Mouse (Mus musculus): ENCODE results near the gene Aspdh.

Gene Aspdh

GRCm38 (mm10) chr7:44465111-44465510, at the start of gene Aspdh:
Gene Aspdh (plus strand): TSS chr7:44465391.
- no peak for DNase-seq

GRCm38 (mm10) chr7:44427666-44428065, 37.5 kb upstream of the Aspdh start:
- no peak for DNase-seq

GRCm38 (mm10) chr7:44428171-44428950, 36.8 kb upstream of the Aspdh start:
- no peak for DNase-seq

GRCm38 (mm10) chr7:44428968-44429521, 36.1 kb upstream of the Aspdh start, which contains the start of gene Lrrc4b:
Gene Lrrc4b (plus strand): TSS chr7:44429018.
- no peak for DNase-seq

- no peak for DNase-seq
Measured at GRCm38 (mm10) chr7:44429534-44430488, 35.4 kb upstream of the Aspdh start.

GRCm38 (mm10) chr7:44432550-44432949, 32.6 kb upstream of the Aspdh start:
- DNase-seq, result no peak

GRCm38 (mm10) chr7:44433371-44433770, 31.8 kb upstream of the Aspdh start:
- no peak for DNase-seq

GRCm38 (mm10) chr7:44434089-44434488, 31.1 kb upstream of the Aspdh start:
- no peak for DNase-seq

- DNase-seq, result no peak
Measured at GRCm38 (mm10) chr7:44435796-44436195, 29.4 kb upstream of the Aspdh start.

- DNase-seq, result no peak
Measured at GRCm38 (mm10) chr7:44436267-44436666, 28.9 kb upstream of the Aspdh start.

GRCm38 (mm10) chr7:44437188-44437587, 28.0 kb upstream of the Aspdh start:
- DNase-seq, result no peak

- no peak for DNase-seq
Measured at GRCm38 (mm10) chr7:44437933-44438332, 27.3 kb upstream of the Aspdh start.

GRCm38 (mm10) chr7:44439696-44440095, 25.5 kb upstream of the Aspdh start:
- no peak for DNase-seq

GRCm38 (mm10) chr7:44440479-44440878, 24.7 kb upstream of the Aspdh start:
- DNase-seq, result no peak

GRCm38 (mm10) chr7:44441180-44441579, 24.0 kb upstream of the Aspdh start:
- DNase-seq, result no peak

GRCm38 (mm10) chr7:44441648-44442109, 23.5 kb upstream of the Aspdh start:
- DNase-seq, result no peak

GRCm38 (mm10) chr7:44442407-44442821, 22.8 kb upstream of the Aspdh start:
- no peak for DNase-seq

GRCm38 (mm10) chr7:44443268-44444173, 21.7 kb upstream of the Aspdh start:
- DNase-seq, result no peak

- DNase-seq, result no peak
Measured at GRCm38 (mm10) chr7:44444886-44445527, 20.2 kb upstream of the Aspdh start.

GRCm38 (mm10) chr7:44445528-44445923, 19.7 kb upstream of the Aspdh start:
- DNase-seq, result no peak

- no peak for DNase-seq
Measured at GRCm38 (mm10) chr7:44446070-44446855, 18.9 kb upstream of the Aspdh start.

Measured in lung, postnatal 36 days (tissue).